ENCODE assay signal across 12 mouse cellular contexts in genomic region chr4:134558570-134559113, GRCm38 (mm10). TPM values are rescaled to one million over a fixed set of nuclear protein-coding genes. Genes with fewer than 3 reads are reported as not detected.
DNase-seq lines count a peak whose midpoint lies in the region; ATAC-seq and TF ChIP-seq lines count a peak whose summit lies in the region.
"Had no signal": no experiment of that assay in that cellular context is flagged by ENCODE, and none has a peak within 500 bp of the region (broad histone marks: within the 10 kb centered on the region; RNA-seq: fewer than 3 reads in every experiment).

No protein-coding gene starts in this region.

- no peak for TF ChIP-seq EP300 in lung, postnatal 0 days (IDR thresholded peaks at IDR 0.05)

- H3K9me3 ChIP-seq in lung, embryonic 15.5 days = no peaks in the 10 kb centered on the region
- no peaks in the 10 kb centered on the region for H3K9me3 ChIP-seq in lung, postnatal 0 days (ENCODE audit: low read length)
- H3K9me3 ChIP-seq in kidney, embryonic 16.5 days (ENCODE audit: low read length) = no peaks in the 10 kb centered on the region
- H3K9me3 ChIP-seq: liver, embryonic 15.5 days; midbrain, embryonic 12.5 days had no signal

- no peak for TF ChIP-seq CTCF in lung, postnatal 0 days (IDR thresholded peaks at IDR 0.05)
- no peak for TF ChIP-seq CTCF in thymus, adult 2 months (IDR thresholded peaks at IDR 0.05; ENCODE audit: borderline replicate concordance, control insufficient read depth, extremely low read depth, insufficient read depth, low read length, poor library complexity)

- peaks cover 9% of the 10 kb centered on the region for H3K4me1 ChIP-seq in lung, embryonic 15.5 days
- H3K4me1 ChIP-seq in lung, postnatal 0 days (ENCODE audit: insufficient read depth, low read depth, low read length) = no peaks in the 10 kb centered on the region
- peaks cover 15% of the 10 kb centered on the region for H3K4me1 ChIP-seq in thymus, adult 2 months (replicated peaks; ENCODE audit: control insufficient read depth, insufficient read depth, low read length)
- peaks cover 5% of the 10 kb centered on the region; the same call in 1 of the 2 replicates for H3K4me1 ChIP-seq in kidney, embryonic 16.5 days (ENCODE audit: insufficient read depth, low read length)

- H3K27me3 ChIP-seq in lung, embryonic 15.5 days = no peaks in the 10 kb centered on the region
- H3K27me3 ChIP-seq in lung, postnatal 0 days (replicated peaks; ENCODE audit: insufficient read depth, low read length) = no peaks in the 10 kb centered on the region
- H3K27me3 ChIP-seq in thymus, adult 2 months (ENCODE audit: control insufficient read depth, insufficient read depth, low read length) = no peaks in the 10 kb centered on the region
- H3K27me3 ChIP-seq in kidney, embryonic 16.5 days (ENCODE audit: insufficient read depth, low read length) = no peaks in the 10 kb centered on the region
- H3K27me3 ChIP-seq: liver, embryonic 15.5 days; midbrain, embryonic 12.5 days had no signal

- H3K4me2 ChIP-seq in lung, embryonic 15.5 days = no peak overlapping the region
- H3K4me2 ChIP-seq in lung, postnatal 0 days (replicated peaks; ENCODE audit: low read depth, low read length) = no peak overlapping the region
- H3K4me2 ChIP-seq in kidney, embryonic 16.5 days (replicated peaks; ENCODE audit: low read depth, low read length) = no peak overlapping the region
- H3K4me2 ChIP-seq: liver, embryonic 15.5 days; midbrain, embryonic 12.5 days had no signal

- DNase-seq in adrenal gland, postnatal 14 days = peak; percentile 40
- DNase-seq in adrenal gland, postnatal 36 days = no peak
- no peak for DNase-seq in lung, postnatal 0 days (ENCODE audit: low spot score)
- peak; percentile 50 for DNase-seq in gastrocnemius, postnatal 25 days
- peak; percentile 46 for DNase-seq in thymus, adult 2 months
- DNase-seq in lung, adult 18-20 months = no peak
- DNase-seq: cerebellum, adult 8-10 months; kidney, postnatal 4 days had no signal

- 40% methylated on average over 9 of the region's 9 CpGs for WGBS in lung, embryonic 15.5 days
- WGBS in lung, postnatal 0 days = 48% methylated on average over 9 of the region's 9 CpGs
- 11% methylated on average over 9 of the region's 9 CpGs for WGBS in thymus, adult 2 months
- 57% methylated on average over 9 of the region's 9 CpGs for WGBS in kidney, embryonic 16.5 days

- no peak overlapping the region for H3K27ac ChIP-seq in lung, embryonic 15.5 days
- H3K27ac ChIP-seq in lung, postnatal 0 days (ENCODE audit: low read length) = no peak overlapping the region
- H3K27ac ChIP-seq in thymus, adult 2 months (ENCODE audit: control insufficient read depth, insufficient read depth, low read length) = no peak overlapping the region
- no peak overlapping the region for H3K27ac ChIP-seq in kidney, embryonic 16.5 days (ENCODE audit: low read length)
- H3K27ac ChIP-seq: midbrain, embryonic 12.5 days had no signal

- TF ChIP-seq POLR2A in thymus, adult 2 months (IDR thresholded peaks at IDR 0.05; ENCODE audit: control insufficient read depth, extremely low read depth, insufficient read depth, low read length, poor library complexity) = no peak

- H3K4me3 ChIP-seq in lung, embryonic 15.5 days = no peak overlapping the region
- H3K4me3 ChIP-seq in lung, postnatal 0 days (ENCODE audit: low read depth, low read length) = no peak overlapping the region
- no peak overlapping the region for H3K4me3 ChIP-seq in thymus, adult 2 months (ENCODE audit: control insufficient read depth, insufficient read depth, low read length)
- no peak overlapping the region for H3K4me3 ChIP-seq in kidney, embryonic 16.5 days (ENCODE audit: low read length)
- H3K4me3 ChIP-seq: liver, embryonic 15.5 days; midbrain, embryonic 12.5 days had no signal

- no peaks in the 10 kb centered on the region for H3K36me3 ChIP-seq in lung, embryonic 15.5 days
- no peaks in the 10 kb centered on the region; the same call in 1 of the 2 replicates for H3K36me3 ChIP-seq in lung, postnatal 0 days (ENCODE audit: insufficient read depth, low read length)
- H3K36me3 ChIP-seq in thymus, adult 2 months (ENCODE audit: control insufficient read depth, insufficient read depth, low read length) = no peaks in the 10 kb centered on the region
- H3K36me3 ChIP-seq in kidney, embryonic 16.5 days (ENCODE audit: insufficient read depth, low read length) = peaks cover 4% of the 10 kb centered on the region; the same call in 1 of the 2 replicates
- H3K36me3 ChIP-seq: liver, embryonic 15.5 days; midbrain, embryonic 12.5 days had no signal

- ATAC-seq in lung, embryonic 15.5 days (ENCODE audit: borderline replicate concordance, extremely low read depth, low FRiP score, low TSS enrichment) = peak; percentile 64; the same call in 1 of the 2 replicates
- ATAC-seq in lung, postnatal 0 days = no peak
- ATAC-seq in kidney, embryonic 16.5 days (ENCODE audit: low FRiP score, low TSS enrichment) = no peak

- H3K9ac ChIP-seq in lung, embryonic 15.5 days = no peak overlapping the region
- H3K9ac ChIP-seq in lung, postnatal 0 days (replicated peaks; ENCODE audit: low read depth) = no peak overlapping the region
- no peak overlapping the region for H3K9ac ChIP-seq in kidney, embryonic 16.5 days (replicated peaks; ENCODE audit: low read length)
- H3K9ac ChIP-seq: liver, embryonic 15.5 days; midbrain, embryonic 12.5 days had no signal

RNA-seq across cellular contexts. Expression of gene Selenon, which starts 6.7 kb away (rescaled TPM):
- total RNA-seq in adrenal gland, postnatal 14 days (2021) = 30.2 and 32.3 TPM in 2 replicates
- 10 to 100 TPM; 28.8 to 36.9 TPM for total RNA-seq in adrenal gland, postnatal 36 days (2021)
- 35.3 and 46.2 TPM in 2 replicates for polyA plus RNA-seq in lung, embryonic 15.5 days (2015; fragmentation: Nextera tagmentation; extraction: Ambion mirVana)
- polyA plus RNA-seq in lung, postnatal 0 days (2015; fragmentation: Nextera tagmentation; extraction: Ambion mirVana) = 13.6 and 17.7 TPM in 2 replicates
- 1 to 10 TPM; 6.5 to 7.2 TPM for total RNA-seq in gastrocnemius, postnatal 25 days (2021)
- polyA plus RNA-seq in thymus, adult 2 months (2012; rRNA removed) = 7.9 and 9.1 TPM in 2 replicates
- polyA plus RNA-seq in kidney, embryonic 16.5 days (2015; fragmentation: Nextera tagmentation; extraction: Ambion mirVana) = 9.5 and 9.7 TPM in 2 replicates

RNA-seq across cellular contexts. Expression of gene Mtfr1l, which starts 23.5 kb away (rescaled TPM):
- total RNA-seq in adrenal gland, postnatal 14 days (2021) = 103 and 113 TPM in 2 replicates
- total RNA-seq in adrenal gland, postnatal 36 days (2021) = 100 to 1,000 TPM; 128 to 136 TPM
- 109 and 114 TPM in 2 replicates for polyA plus RNA-seq in lung, embryonic 15.5 days (2015; fragmentation: Nextera tagmentation; extraction: Ambion mirVana)
- 169 and 188 TPM in 2 replicates for polyA plus RNA-seq in lung, postnatal 0 days (2015; fragmentation: Nextera tagmentation; extraction: Ambion mirVana)
- 100 to 1,000 TPM; 120 to 122 TPM for total RNA-seq in gastrocnemius, postnatal 25 days (2021)
- 69.2 and 77.3 TPM in 2 replicates for polyA plus RNA-seq in thymus, adult 2 months (2012; rRNA removed)
- 126 and 127 TPM in 2 replicates for polyA plus RNA-seq in kidney, embryonic 16.5 days (2015; fragmentation: Nextera tagmentation; extraction: Ambion mirVana)

RNA-seq across cellular contexts. Expression of gene Aunip, which starts 47.8 kb away (rescaled TPM):
- 1.8 and 3.0 TPM in 2 replicates for total RNA-seq in adrenal gland, postnatal 14 days (2021)
- 1 to 10 TPM; 1.7 to 2.5 TPM for total RNA-seq in adrenal gland, postnatal 36 days (2021)
- 18.7 and 20.2 TPM in 2 replicates for polyA plus RNA-seq in lung, embryonic 15.5 days (2015; fragmentation: Nextera tagmentation; extraction: Ambion mirVana)
- 0.84 and 1.6 TPM in 2 replicates for polyA plus RNA-seq in lung, postnatal 0 days (2015; fragmentation: Nextera tagmentation; extraction: Ambion mirVana)
- not detected for total RNA-seq in gastrocnemius, postnatal 25 days (2021)
- 2.1 and 3.8 TPM in 2 replicates for polyA plus RNA-seq in thymus, adult 2 months (2012; rRNA removed)
- polyA plus RNA-seq in kidney, embryonic 16.5 days (2015; fragmentation: Nextera tagmentation; extraction: Ambion mirVana) = 15.1 and 16.3 TPM in 2 replicates

Comparison
In these comparisons a context has a peak if more than half of its experiments do, and no peak if none do; other contexts are left out.
1. DNase-seq: peak in adrenal gland, postnatal 14 days (single experiment), gastrocnemius, postnatal 25 days (single experiment) and thymus, adult 2 months (single experiment); none in adrenal gland, postnatal 36 days (0 of 2), lung, postnatal 0 days (single experiment) and lung, adult 18-20 months (0 of 2).